Mouse (Mus musculus) limb, embryonic 15.5 days (tissue): ENCODE measurements at regions not wholly inside any gene's neighbourhood (a gene's known extent, or its start where the extent isn't known, plus 50 kb on each side); places are given as distances from the start of the nearest gene placed in this dataset.

Source experiments
- ATAC-seq: fragments of 200-750 bp; cut with Nextera tagmentation; 2 replicates; pipeline ENCODE4 v1.8.0; 2017; ENCODE audit warnings: low read depth, moderate TSS enrichment; ENCODE audit not compliant: insufficient number of reproducible peaks, low FRiP score, low TSS enrichment
- H3K27ac ChIP-seq: fragments of 300-500 bp; sonication (generic); 2 replicates; pipeline ENCODE4 v1.5.1; 2015; ENCODE audit warnings: moderate library complexity, mild to moderate bottlenecking, inconsistent platforms
- H3K27me3 ChIP-seq: fragments of 300-500 bp; sonication (generic); 2 replicates; pipeline ENCODE4 v1.6.1; 2015; ENCODE audit warnings: inconsistent platforms
- H3K36me3 ChIP-seq: fragments of 300-500 bp; sonication (generic); 2 replicates; pipeline ENCODE4 v1.6.1; 2015; ENCODE audit warnings: inconsistent platforms
- H3K4me1 ChIP-seq: fragments of 300-500 bp; sonication (generic); 2 replicates; pipeline ENCODE4 v1.6.1; 2015; ENCODE audit warnings: inconsistent platforms
- H3K4me2 ChIP-seq: fragments of 300-500 bp; sonication (generic); 2 replicates; pipeline ENCODE4 v1.6.1; 2015; ENCODE audit warnings: mild to moderate bottlenecking, inconsistent platforms
- H3K4me3 ChIP-seq: fragments of 300-500 bp; sonication (generic); 2 replicates; pipeline ENCODE4 v1.5.1; 2015; ENCODE audit warnings: mild to moderate bottlenecking, inconsistent platforms
- H3K9ac ChIP-seq: fragments of 300-500 bp; sonication (generic); 2 replicates; pipeline ENCODE4 v1.6.1; 2015; ENCODE audit warnings: inconsistent platforms
- H3K9me3 ChIP-seq: fragments of 300-500 bp; sonication (generic); 2 replicates; pipeline ENCODE4 v1.6.1; 2016; ENCODE audit warnings: inconsistent platforms
- WGBS: fragments of 180-500 bp; shearing (Covaris S2); methylation state at CpG from one replicate; pipeline ENCODE4 v1.1.7; 2015; 5-methylcytosine and 5-hydroxymethylcytosine counted together

DNA sequence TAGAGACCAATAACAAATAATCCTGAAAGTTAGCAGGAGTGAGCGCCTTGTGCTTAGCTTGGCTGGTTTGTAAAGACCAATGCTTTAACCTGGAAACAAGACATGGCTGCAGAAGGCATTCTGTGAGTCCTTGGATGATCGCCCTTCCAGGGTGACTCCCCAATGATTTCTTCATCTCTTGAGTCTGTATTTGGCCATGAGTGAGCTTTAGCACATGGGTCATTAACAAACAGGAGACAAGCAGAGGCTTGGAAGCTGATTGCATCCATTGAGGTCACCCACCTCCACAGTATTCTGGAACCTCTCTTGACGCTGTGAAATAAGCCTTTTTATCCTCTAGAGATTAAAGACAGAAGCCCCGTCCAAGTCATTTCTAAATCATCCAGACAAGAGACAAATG, 57.1 kb upstream of the Mast4 start:
- ATAC-seq, result no peak
- no peak overlapping the region for H3K4me3 ChIP-seq
- WGBS, result 81% methylated on average over 4 of the region's 4 CpGs
- H3K4me2 ChIP-seq, result no peak overlapping the region
- H3K27ac ChIP-seq, result no peak overlapping the region
- H3K9me3 ChIP-seq, result no peaks in the 10 kb centered on the region
- H3K36me3 ChIP-seq, result no peaks in the 10 kb centered on the region
- H3K4me1 ChIP-seq, result no peaks in the 10 kb centered on the region
- no peaks in the 10 kb centered on the region for H3K27me3 ChIP-seq
- no peak overlapping the region for H3K9ac ChIP-seq

DNA sequence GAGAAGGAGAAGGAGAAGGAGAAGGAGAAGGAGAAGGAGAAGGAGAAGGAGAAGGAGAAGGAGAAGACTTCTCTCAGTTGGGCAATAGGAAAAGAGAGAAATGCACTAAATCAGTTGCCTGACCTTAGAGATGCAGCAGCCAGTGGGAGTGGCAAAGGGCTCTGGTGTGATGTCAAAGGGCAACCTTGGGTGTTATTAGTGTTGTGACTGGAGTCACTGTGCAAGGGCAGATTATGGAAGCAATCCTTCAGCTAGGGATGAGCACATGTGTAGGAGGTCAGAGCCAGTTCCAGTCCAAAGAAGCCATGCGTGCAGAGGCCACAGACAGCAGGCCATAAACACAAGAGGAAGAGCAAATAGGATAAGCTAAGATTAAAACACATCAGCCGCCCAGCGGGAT, 56.7 kb upstream of the Mast4 start:
- H3K9ac ChIP-seq, result no peak overlapping the region
- H3K9me3 ChIP-seq, result no peaks in the 10 kb centered on the region
- no peaks in the 10 kb centered on the region for H3K36me3 ChIP-seq
- ATAC-seq, result no peak
- H3K27ac ChIP-seq, result no peak overlapping the region
- H3K27me3 ChIP-seq, result no peaks in the 10 kb centered on the region
- 95% methylated on average over 3 of the region's 3 CpGs for WGBS
- H3K4me1 ChIP-seq, result no peaks in the 10 kb centered on the region
- H3K4me2 ChIP-seq, result no peak overlapping the region
- H3K4me3 ChIP-seq, result no peak overlapping the region

DNA sequence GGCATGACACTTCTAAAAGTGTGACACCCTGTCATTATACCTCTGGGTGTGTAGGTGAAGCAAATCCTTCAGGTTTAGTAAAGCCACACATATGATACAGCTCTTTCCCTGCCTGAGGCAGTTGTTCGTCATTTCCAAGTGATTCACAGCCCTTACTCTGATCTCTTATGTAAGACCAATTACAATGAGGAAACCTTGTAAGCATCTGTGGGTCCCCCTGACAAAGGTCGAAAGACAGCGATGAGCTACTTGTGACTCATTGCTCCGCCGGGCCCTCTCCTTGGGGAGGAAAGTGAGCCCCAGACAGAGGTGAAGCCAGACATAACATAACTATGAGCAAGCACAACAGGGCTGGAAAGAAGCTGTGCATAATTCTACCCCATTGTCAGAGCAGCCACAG, 52.7 kb upstream of the Mast4 start:
- Histone ChIP-seq H3K36me3 (no peaks in the 10 kb centered on the region), H3K4me2 (no peak overlapping the region), H3K4me1 (no peaks in the 10 kb centered on the region), H3K27me3 (no peaks in the 10 kb centered on the region), H3K27ac (no peak overlapping the region), H3K9me3 (no peaks in the 10 kb centered on the region), H3K4me3 (no peak overlapping the region), H3K9ac (no peak overlapping the region)
- 82% methylated on average over 5 of the region's 5 CpGs for WGBS
- no peak for ATAC-seq
